33 mouse cellular contexts compared by ENCODE assay signal in genomic region chr12:108737838-108738237, GRCm38 (mm10).
"Had no signal": no experiment of that assay in that cellular context is flagged by ENCODE, and none has a peak within 500 bp of the region (broad histone marks: within the 10 kb centered on the region; RNA-seq: fewer than 3 reads in every experiment).

No protein-coding gene starts in this region.

- H3K27ac ChIP-seq: heart, embryonic 13.5 days; heart, embryonic 15.5 days; hindbrain, embryonic 10.5 days; hindbrain, embryonic 13.5 days; hindbrain, embryonic 14.5 days; hindbrain, embryonic 15.5 days; hindbrain, postnatal 0 days; intestine, embryonic 15.5 days; kidney, embryonic 15.5 days; kidney, postnatal 0 days; layer of hippocampus, adult 2 months; left cerebral cortex, adult 2 months had no signal

- H3K4me3 ChIP-seq: heart, embryonic 13.5 days; heart, embryonic 15.5 days; hindbrain, embryonic 10.5 days; hindbrain, embryonic 13.5 days; hindbrain, embryonic 15.5 days; intestine, embryonic 15.5 days; kidney, embryonic 15.5 days; layer of hippocampus, adult 2 months; left cerebral cortex, adult 2 months had no signal

- H3K36me3 ChIP-seq: heart, embryonic 13.5 days; heart, embryonic 15.5 days; hindbrain, embryonic 10.5 days; hindbrain, embryonic 13.5 days; hindbrain, embryonic 15.5 days; intestine, embryonic 15.5 days; kidney, embryonic 15.5 days had no signal

- ATAC-seq: hindbrain, embryonic 16.5 days; hindbrain, postnatal 0 days; inflammation-experienced regulatory T-cells, adult 6 months; intestine, embryonic 15.5 days; intestine, embryonic 16.5 days; intestine, postnatal 0 days had no signal

- H3K4me2 ChIP-seq: heart, embryonic 11.5 days; heart, embryonic 13.5 days; heart, embryonic 15.5 days; hindbrain, embryonic 13.5 days; hindbrain, embryonic 14.5 days; hindbrain, embryonic 15.5 days; intestine, embryonic 15.5 days; kidney, embryonic 15.5 days had no signal

- H3K9ac ChIP-seq: heart, embryonic 13.5 days; heart, embryonic 15.5 days; hindbrain, embryonic 13.5 days; hindbrain, embryonic 14.5 days; hindbrain, embryonic 15.5 days; intestine, embryonic 15.5 days; kidney, embryonic 15.5 days had no signal

- H3K4me1 ChIP-seq: heart, embryonic 13.5 days; heart, embryonic 15.5 days; hindbrain, embryonic 10.5 days; hindbrain, embryonic 13.5 days; hindbrain, embryonic 15.5 days; intestine, embryonic 15.5 days; kidney, embryonic 15.5 days had no signal

- H3K27me3 ChIP-seq: heart, embryonic 13.5 days; heart, embryonic 15.5 days; hindbrain, embryonic 13.5 days; hindbrain, embryonic 15.5 days; intestine, embryonic 15.5 days; kidney, embryonic 15.5 days had no signal

- H3K9me3 ChIP-seq: heart, embryonic 13.5 days; heart, embryonic 15.5 days; hindbrain, embryonic 13.5 days; hindbrain, embryonic 15.5 days; intestine, embryonic 15.5 days; kidney, embryonic 15.5 days had no signal

- DNase-seq: heart, postnatal 10 days; heart, postnatal 14 days; heart, postnatal 36 days; heart, postnatal 4 days; kidney, adult 11 months; kidney, adult 18-20 months; kidney, adult 2 months; kidney, adult 8-10 months; kidney, adult 9 months; kidney, postnatal 10 days; kidney, postnatal 14 days; kidney, postnatal 25 days; kidney, postnatal 36 days; kidney, postnatal 4 days; layer of hippocampus, adult 9-11 months; layer of hippocampus, postnatal 36 days had no signal
